Mouse (Mus musculus) heart, postnatal 36 days (tissue): ENCODE results near the gene Pla2g4d. TPM values are rescaled to one million over a fixed set of nuclear protein-coding genes. Genes with fewer than 3 reads are reported as not detected.
"Not testable (repeated sequence)": the region's sequence is repeated elsewhere in the genome, so short reads cannot be mapped to it uniquely, and the experiment has no call there.

Source experiments
- DNase-seq, 2 experiments: peaks; one replicate each; pipeline ENCODE4 v3.0.0; 2021 to 2022
- intact Hi-C: fragments of 180-260 bp; cut with DNase I; formaldehyde crosslinking; loops from one replicate; pipeline ENCODE4 v1.15.1; 2025
- total RNA-seq, 2 experiments: library from RNA; stranded (reverse); gene quantifications; 2 replicates each; pipeline ENCODE4 v1.2.3; 2021

The Pla2g4d gene
- total RNA-seq, 2 experiments from 2014 or later: not detected

DNA sequence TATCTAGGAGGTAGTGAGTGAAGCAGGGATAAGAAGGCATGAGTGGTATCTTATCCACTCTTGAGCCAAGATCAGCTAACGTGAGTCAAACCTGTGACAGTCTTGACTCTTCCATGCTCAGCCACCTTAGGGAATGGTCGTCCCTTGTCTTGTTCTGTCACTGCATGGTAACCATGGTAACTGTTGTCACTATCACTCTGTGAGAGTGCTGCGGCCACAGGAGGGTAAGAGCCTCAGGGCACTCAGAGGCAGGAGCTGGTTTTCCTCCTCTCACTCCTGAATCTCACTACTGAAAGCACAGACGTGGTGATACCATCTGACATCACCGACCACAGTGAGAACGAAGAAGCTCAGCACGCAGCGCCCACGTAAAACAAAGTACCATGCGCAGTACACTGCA, 24.1 kb downstream of the Pla2g4d start:
- intact Hi-C loops: loop anchor here (5.0 kb wide), 2 partner anchors 78 to 93 kb away; no protein-coding TSS in a partner anchor
- no peak for DNase-seq

DNA sequence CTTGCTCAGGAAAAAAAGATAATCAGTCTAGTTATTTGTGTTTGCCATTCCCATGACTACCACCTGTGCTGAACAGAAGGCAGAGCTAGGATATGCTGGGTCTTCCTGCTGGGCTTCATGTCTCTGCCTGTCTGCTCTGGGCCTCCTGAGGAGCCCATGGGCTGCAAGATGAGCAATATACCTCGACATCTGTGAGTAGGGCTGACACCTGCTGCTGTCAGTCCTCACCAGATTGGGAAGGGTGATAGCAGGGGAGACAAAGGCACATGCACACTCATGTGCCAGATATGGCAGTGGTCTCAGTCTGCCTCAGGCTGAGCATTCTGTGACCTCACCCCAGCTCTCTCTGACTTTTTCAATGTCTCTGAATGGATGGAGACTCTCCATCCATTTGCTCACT, 26.1 kb downstream of the Pla2g4d start:
- intact Hi-C loops: no loop called here
- DNase-seq: no peak

DNA sequence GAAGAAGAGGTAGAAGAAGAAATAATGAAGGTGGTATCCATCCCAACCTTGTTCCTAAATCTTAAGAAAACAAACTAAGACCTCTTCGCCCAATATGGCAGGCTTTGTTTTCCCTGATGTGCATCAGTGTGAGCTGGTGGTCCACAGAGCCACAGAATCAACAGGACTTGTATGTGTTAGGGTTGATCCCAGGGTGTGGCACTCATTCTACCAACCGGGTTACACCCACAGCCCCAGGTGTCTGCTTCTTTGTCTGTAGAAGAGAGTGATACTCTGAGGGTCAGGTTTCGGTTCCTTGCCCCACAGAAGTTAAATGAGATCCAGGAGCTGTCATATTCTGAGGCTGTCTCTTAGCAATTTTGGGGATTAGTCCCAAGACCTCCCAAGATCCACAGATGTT, 27.7 kb downstream of the Pla2g4d start:
- intact Hi-C loops: no loop called here
- no peak for DNase-seq

DNA sequence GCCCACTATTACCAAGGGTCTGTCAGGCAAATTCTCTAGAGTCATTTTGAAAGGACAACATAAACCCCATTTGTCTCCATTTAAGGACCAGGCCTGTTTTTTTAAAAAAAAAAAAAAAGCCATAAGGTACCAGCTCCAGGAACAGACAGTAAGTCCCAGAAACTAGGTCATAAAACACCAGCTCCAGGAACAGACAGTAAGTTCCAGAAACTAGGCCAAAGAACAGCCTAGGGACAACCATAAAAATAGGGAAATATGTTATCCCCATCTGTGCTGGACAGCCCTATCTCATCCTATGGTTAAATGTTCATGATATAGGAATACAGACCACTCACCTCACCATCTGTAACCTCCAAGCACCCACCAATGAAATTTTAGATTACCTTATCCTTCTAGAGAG, 32.7 kb downstream of the Pla2g4d start:
- DNase-seq: no peak
- intact Hi-C loops: no loop called here

DNA sequence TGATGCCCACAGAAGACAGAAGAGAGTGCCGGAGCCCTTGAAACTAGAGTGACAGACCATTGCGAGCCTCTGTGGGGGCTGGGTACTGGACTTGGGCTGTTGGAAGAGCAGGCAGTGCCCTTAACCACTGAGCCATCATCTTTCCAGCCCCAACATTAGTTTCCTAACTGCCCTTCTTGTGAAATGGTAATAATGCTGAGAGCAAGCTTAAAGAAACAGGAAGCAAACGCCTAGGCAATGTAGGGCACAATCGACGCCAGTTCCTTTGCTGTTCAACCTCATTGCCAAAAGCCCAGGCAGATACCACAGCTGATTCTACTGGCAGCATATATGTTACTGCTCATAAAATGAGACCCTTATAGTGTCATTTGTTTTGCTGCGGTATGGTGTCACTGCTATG, 36.4 kb downstream of the Pla2g4d start:
- intact Hi-C loops: no loop called here
- DNase-seq: no peak

DNA sequence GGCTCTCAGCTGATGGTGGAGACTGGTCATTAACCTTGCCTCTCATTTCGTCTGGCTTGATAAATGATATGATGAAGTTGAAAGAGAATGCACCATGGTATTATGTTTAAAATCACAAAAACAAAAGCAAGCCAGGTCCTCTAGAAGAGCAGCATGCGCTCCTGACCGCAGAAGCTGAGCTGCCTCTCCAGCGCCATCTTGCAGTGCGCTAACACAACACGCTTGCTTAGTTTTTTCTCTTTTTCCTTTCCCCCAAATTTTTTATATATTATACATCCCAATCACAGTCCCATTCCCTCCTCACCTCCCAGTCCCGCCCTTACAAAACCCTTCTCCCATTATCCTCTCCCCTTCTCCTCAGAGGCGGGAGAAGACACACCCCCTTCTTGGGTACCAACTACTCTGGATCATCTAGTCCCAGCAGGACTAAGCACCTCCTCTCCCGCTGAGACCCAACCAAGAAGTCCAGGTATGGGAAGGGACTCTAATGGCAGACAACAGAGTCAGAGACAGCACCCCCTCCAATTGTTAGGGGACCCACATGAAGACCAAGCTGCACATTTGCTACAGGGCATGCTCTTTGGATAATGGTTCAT, 43.5 kb downstream of the Pla2g4d start:
- intact Hi-C loops: loop anchor here (5.0 kb wide), 1 partner anchor 68 kb away; no protein-coding TSS in a partner anchor
- no peak for DNase-seq

DNA sequence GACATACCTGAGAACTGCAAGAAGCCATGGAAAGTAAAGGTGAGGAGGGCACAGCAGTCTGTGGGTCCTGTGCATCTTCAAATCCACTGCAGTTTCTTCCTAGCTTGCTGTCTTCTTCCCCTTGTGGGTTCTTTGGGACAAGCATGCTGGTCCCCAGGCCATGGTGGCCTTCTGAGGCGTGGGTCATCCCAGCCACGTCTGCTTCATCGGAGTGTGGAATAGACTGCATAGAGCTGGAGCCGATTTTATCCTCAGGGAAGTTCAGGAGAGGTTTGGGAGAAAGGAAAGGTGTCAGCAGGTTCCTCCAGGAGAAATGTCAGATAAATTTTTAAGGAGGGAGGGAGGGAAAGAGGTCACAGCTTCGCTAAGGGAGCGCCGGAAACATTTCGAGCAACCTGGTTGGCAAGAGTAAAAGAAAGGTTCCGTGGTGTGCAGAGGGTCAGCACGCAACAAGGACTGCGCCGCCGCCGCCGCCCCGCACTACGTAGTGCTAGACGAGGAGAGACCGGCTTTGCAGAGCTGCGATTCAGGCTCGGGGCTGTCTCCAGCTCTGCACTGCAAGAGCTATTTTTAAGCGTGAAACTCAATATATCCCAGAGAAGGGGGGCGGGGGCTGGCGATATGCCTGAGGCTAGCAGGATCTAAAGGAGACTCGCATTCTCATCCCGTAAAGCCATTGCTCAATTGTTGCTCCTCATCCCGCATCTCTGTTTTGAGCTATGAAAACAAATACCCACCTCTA, 44.1 kb downstream of the Pla2g4d start, which contains the start of gene Pla2g4e:
Gene Pla2g4e, minus strand, starts transcription at position 657 of the 742 bp plus-strand sequence.
- DNase-seq: peak; percentile 18 to 21
- intact Hi-C loops: loop anchor here (5.0 kb wide), 1 partner anchor 68 kb away; no protein-coding TSS in a partner anchor

DNA sequence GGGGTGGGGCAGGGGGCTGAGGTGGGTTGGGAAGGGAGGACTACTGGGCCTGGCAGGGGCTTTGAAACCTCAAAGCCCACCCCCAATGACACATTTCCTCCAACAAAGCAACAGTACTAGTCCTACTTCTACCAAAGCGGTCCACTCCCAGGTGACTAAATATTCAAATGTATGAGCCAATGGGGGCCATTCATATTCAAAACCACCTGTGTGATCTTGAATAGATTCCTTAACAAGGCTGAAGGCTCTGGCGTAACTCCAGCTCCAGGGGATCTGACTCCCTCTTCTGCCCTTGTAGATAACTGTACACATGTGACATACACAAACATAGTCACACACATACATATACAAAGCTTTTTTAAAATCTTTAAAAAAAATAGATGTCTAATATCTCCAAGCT, 45.0 kb downstream of the Pla2g4d start:
- intact Hi-C loops: no loop called here
- DNase-seq: no peak

DNA sequence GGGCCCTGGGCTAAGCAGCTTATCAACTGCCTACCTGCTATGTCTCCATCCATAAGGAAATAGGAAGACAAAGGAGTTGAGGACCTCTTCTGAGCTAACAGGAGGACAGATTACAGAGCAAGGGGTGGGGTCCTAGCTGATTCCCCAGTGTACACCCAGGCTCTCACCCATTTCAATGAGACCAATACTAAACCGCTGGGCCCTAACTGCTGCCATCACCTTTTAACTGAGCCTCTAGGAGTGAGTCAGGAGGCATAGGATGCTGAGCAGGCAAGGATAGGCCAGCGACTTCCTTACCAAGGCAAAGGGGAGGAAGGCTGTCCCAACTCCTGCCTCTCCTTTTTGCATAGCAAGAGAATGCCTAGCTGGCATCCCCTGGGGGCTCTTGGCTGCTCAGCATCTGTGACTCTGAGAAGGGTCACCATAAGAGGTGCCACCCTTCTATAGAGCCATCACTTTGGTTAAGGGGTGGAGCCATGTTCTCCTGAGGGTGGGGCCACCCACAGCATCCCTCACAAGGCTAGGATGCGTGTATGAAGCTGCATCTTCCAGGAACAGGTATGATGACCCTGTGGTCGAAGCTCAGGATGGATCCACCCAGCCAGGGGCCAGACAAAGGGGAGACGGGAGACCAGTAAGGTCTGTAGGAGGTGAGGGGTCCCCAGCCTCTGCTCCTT, 46.1 kb downstream of the Pla2g4d start:
- no peak for DNase-seq
- intact Hi-C loops: no loop called here

DNA sequence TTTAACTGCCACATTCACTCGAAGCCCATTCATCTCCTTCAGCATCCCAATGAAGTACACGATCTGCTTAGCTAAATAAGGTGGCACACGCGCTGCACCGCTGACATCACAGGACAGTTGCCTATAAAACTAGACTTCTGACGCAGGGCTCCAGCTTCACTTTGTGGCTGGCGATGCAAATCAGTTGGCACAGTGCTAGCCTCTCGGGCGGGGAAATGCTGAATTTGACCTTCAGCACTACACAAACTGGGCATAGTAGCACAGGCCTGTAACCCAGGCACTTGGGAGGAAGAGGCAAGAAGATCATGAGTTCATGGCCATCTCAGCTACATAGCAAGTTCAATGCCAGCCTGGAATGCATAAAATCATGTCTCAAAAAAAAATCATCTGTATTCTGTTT, 50.3 kb downstream of the Pla2g4d start:
- not testable (repeated sequence) for DNase-seq

DNA sequence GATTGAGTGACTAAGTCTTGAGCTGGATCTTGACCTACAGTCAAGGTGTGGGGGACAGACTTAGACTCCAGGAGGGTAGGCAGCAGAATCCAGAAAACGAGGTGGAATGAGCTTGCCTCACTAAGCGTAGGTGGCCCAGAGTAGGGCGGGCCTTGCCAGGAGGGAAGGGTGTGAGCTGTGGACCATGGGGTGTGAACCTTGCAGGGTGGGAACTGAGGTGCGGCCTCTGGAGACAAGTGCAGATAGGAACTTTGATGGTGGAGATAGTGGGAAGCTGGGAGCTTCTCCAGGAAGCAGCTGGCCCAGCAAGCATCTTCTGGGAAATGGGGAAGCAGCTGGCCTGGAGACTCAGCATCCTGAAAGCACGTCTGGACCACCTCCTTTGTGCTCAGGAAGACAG, 51.2 kb downstream of the Pla2g4d start:
- no peak for DNase-seq
- intact Hi-C loops: loop anchor here (5.0 kb wide), 1 partner anchor 35 kb away; no protein-coding TSS in a partner anchor

More for the DNA sequence above, 50.3 kb downstream of the Pla2g4d start:
- intact Hi-C loops: loop anchor here (5.0 kb wide), 1 partner anchor 36 kb away; no protein-coding TSS in a partner anchor

DNA sequence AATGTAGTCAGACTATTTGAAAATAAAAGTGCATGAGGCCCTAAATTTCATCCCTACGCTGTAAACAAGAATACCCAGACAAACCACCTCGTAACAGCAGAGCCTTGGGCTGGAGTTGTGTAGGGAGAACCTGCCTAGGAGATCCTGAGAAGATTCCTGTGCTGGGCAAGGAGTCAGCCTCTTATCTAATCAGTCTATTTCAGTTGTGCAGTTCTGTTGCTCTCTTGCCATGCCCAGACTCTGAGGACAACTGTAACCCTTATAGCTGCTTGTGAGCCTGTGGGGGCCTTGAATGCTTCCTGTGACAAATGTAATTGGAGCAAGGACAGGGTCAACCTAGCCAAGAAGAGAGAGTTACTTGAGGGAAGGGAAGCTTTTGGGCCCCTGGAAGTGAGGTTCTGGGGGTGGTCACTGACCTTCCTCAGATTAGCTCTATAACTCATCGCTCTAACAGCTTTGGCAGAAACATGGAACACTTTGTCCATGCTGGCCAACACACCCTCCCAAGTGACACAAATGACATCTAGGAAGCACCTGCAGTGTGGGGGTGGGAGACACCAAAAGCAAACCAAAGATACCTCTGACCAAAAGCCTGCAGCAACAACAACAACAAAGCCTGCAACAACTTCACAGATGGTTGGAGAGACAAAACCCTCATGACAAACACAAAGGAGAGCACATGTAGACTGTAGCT, 52.9 kb downstream of the Pla2g4d start:
- DNase-seq: peak in 1 of 2 experiments; percentile 17
- intact Hi-C loops: loop anchor here (5.0 kb wide), 1 partner anchor 34 kb away; no protein-coding TSS in a partner anchor

DNA sequence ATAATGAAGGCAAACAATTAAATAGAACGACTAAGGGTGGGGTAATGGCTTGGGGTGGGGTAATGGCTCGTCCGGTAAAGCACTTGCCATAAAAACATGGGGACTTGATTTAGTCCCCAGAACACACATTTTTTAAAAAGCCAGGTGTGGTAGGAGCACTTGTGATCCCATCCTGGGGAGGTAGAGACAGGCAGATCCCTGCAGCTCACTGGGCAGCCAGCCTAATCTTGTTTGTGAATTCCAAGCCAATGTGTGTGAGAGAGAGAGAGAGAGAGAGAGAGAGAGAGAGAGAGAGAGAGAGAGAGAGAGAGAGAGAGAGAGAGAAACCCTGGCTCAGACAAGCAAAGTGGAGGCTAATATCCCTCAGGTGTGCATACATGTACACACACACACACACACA, 53.6 kb downstream of the Pla2g4d start:
- DNase-seq: no peak
- intact Hi-C loops: loop anchor here (5.0 kb wide), 1 partner anchor 33 kb away; no protein-coding TSS in a partner anchor

DNA sequence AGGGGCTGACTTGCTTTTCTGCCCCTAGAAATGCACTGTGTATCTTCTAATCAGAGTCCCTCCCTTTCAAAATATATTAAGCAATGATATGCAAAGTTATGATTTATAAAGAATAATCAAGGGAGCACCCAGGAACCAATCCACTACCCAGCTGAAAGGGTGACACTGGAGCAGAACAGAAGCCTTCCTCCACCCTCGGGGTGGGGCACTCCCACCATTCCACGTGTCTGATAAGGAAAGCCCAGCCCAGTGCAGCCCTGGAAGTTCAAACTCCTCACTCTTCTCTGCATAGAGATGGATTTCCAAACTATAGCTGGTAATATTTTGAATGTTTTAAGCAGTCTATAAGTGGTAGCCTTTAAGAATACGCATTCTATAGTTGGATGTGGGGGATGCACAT, 57.4 kb downstream of the Pla2g4d start:
- intact Hi-C loops: no loop called here
- DNase-seq: no peak

Other genes with a start within 250 kb of the Pla2g4d start
- gene Ehd4, start 134.6 kb downstream of the Pla2g4d start, total RNA-seq: 100 to 1,000 TPM; 372 to 460 TPM
- gene Pla2g4e, start 43.9 kb downstream of the Pla2g4d start, total RNA-seq: 1 to 10 TPM; 3.0 to 3.1 TPM
- not detected for gene Pla2g4f, start 25.0 kb upstream of the Pla2g4d start, total RNA-seq
- gene Vps39, start 63.9 kb upstream of the Pla2g4d start, total RNA-seq: 10 to 100 TPM; 30.4 to 36.0 TPM
- 10 to 100 TPM; 21.6 to 25.2 TPM for gene Ganc, start 114.7 kb upstream of the Pla2g4d start, total RNA-seq
- gene Tmem87a, start 114.9 kb upstream of the Pla2g4d start, total RNA-seq: 10 to 100 TPM; 18.3 to 18.8 TPM
- gene Capn3, start 166.8 kb upstream of the Pla2g4d start, total RNA-seq: 1 to 10 TPM in 1 of 2 experiments, under 1 TPM in 1; 0.69 to 1.7 TPM